Mouse (Mus musculus): ENCODE data around the gene Gm3415.
"Not testable (repeated sequence)": the region's sequence is repeated elsewhere in the genome, so short reads cannot be mapped to it uniquely, and the experiment has no call there.

The Gm3415 gene

GRCm38 (mm10) chr5:146599216-146599615 lies 43.3 kb downstream of the Gm3415 start:
- not testable (repeated sequence) for DNase-seq (ENCODE audit: low read depth, low spot score)

GRCm38 (mm10) chr5:146599970-146600369 lies 44.0 kb downstream of the Gm3415 start:
- DNase-seq (ENCODE audit: low read depth, low spot score): no peak

GRCm38 (mm10) chr5:146606221-146606620 lies 50.3 kb downstream of the Gm3415 start:
- DNase-seq (ENCODE audit: low read depth, low spot score): no peak

- no peak for DNase-seq (ENCODE audit: low read depth, low spot score)
Observed at GRCm38 (mm10) chr5:146606895-146607294, 51.0 kb downstream of the Gm3415 start.

- DNase-seq (ENCODE audit: low read depth, low spot score): no peak
Observed at GRCm38 (mm10) chr5:146607816-146608215, 51.9 kb downstream of the Gm3415 start.
